Mouse (Mus musculus): ENCODE measurements around the gene Fat1.

DNA sequence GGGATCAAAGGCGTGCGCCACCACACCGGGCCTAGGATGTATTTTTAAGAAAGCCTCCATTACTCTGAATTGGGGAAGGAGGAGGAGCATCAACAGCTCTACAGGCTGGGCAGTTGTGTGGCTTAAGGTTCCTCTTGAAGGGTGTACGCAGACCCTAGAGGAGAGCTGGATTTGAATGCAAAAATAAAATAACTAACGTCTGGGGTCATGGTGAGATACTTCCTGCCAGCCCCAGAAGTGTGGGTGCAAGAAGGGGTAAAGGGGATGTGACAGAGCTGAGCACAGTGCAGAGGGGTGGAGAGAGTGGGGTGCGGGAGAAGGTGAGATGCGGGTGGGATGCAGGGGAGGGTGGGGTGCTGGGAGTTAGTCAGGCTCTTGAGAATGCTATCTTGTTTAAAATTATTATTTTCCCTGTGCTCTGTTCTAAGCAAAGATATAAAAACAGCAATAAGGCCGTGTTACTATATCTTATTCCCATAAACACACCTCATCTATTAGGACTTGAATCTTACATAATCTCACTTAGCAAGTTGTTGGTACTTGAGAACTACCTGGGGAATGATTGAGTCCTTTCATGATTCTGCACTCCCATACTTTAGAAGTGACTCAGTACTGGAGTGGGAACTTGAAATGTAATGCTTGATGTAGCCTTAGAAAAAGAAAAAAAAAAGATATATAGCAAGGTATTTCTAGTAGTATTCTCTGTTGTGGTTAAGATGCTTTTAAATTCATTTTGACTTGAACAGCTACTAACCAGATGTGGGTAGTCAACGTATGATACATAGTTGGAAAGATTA lies 2.5 kb upstream of the Fat1 start:
- TF ChIP-seq POLR2A (IDR thresholded peaks at IDR 0.05; ENCODE audit: control insufficient read depth, extremely low read depth, insufficient read depth, low read length, poor library complexity), result no peak
- no peak for TF ChIP-seq CTCF (IDR thresholded peaks at IDR 0.05; ENCODE audit: borderline replicate concordance, control insufficient read depth, extremely low read depth, insufficient read depth, low read length, poor library complexity)
